Mouse (Mus musculus) embryonic facial prominence, embryonic 12.5 days (tissue): ENCODE data around the gene Gm2000. TPM values are rescaled to one million over a fixed set of nuclear protein-coding genes. Genes with fewer than 3 reads are reported as not detected.
"Not testable (repeated sequence)": the region's sequence is repeated elsewhere in the genome, so short reads cannot be mapped to it uniquely, and the experiment has no call there.

ENCODE experiments used
- ATAC-seq: fragments of 200-750 bp; cut with Nextera tagmentation; 2 replicates; pipeline ENCODE4 v1.8.0; 2017; ENCODE audit not compliant: insufficient number of reproducible peaks, insufficient read depth, low FRiP score, low TSS enrichment
- H3K27ac ChIP-seq: fragments of 300-500 bp; sonication (generic); 2 replicates; pipeline ENCODE4 v1.5.1; 2016; ENCODE audit warnings: mild to moderate bottlenecking
- H3K27me3 ChIP-seq: fragments of 300-500 bp; sonication (generic); 2 replicates; pipeline ENCODE4 v1.6.1; 2016; ENCODE audit warnings: mild to moderate bottlenecking, moderate library complexity
- H3K36me3 ChIP-seq: fragments of 300-500 bp; sonication (generic); 2 replicates; pipeline ENCODE4 v1.6.1; 2016; ENCODE audit warnings: mild to moderate bottlenecking
- H3K4me1 ChIP-seq: fragments of 300-500 bp; sonication (generic); 2 replicates; pipeline ENCODE4 v1.6.1; 2016
- H3K4me2 ChIP-seq: fragments of 300-500 bp; sonication (generic); replicated peaks from 2 replicates; pipeline ENCODE4 v1.6.1; 2016; ENCODE audit warnings: mild to moderate bottlenecking, moderate library complexity
- H3K4me3 ChIP-seq: fragments of 300-500 bp; sonication (generic); 2 replicates; pipeline ENCODE4 v1.5.1; 2016; ENCODE audit warnings: mild to moderate bottlenecking
- H3K9ac ChIP-seq: fragments of 300-500 bp; sonication (generic); 2 replicates; pipeline ENCODE4 v1.6.1; 2016; ENCODE audit warnings: mild to moderate bottlenecking, moderate library complexity
- H3K9me3 ChIP-seq: fragments of 300-500 bp; sonication (generic); 2 replicates; pipeline ENCODE4 v1.6.1; 2016; ENCODE audit warnings: mild to moderate bottlenecking, moderate library complexity
- WGBS: fragments of 180-500 bp; shearing (Covaris S2); methylation state at CpG from one replicate; pipeline ENCODE4 v1.1.7; 2016; 5-methylcytosine and 5-hydroxymethylcytosine counted together
- polyA plus RNA-seq: library from polyadenylated mRNA; unstranded; fragments of >200 nt; fragmentation: Nextera tagmentation; extraction: Ambion mirVana; gene quantifications from 2 replicates; pipeline ENCODE4 v1.2.1, GENCODE M21; 2016

Gm2000 gene
- polyA plus RNA-seq: 793 and 849 TPM in 2 replicates

DNA sequence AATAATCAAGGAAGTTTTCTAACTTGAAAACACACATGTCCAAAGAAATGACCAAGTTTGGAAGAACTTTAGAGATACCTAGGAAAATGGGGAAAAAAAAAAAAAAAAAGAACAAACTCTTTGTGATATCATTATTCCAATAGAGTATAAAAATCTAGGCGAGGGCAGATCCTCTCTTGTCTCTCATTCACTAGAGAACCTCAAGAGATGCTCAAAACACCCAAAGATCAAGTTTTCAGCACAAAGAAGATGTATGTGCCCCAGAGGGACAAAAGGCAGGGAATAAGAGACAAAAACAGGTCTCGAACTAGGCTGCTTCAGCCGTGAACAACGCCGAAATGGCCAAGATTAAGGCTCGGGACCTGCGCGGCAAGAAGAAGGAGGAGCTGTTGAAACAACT, at the start of gene Gm2000:
Gene Gm2000 (plus strand): TSS at position 301 of the 400 bp plus-strand sequence.
- no peak for ATAC-seq
- H3K4me3 ChIP-seq: no peak within 1 kb of the TSS
- H3K27ac ChIP-seq: no peak within 1 kb of the TSS
- 85% methylated on average over 8 of the region's 8 CpGs for WGBS
- H3K4me2 ChIP-seq: no peak within 1 kb of the TSS
- H3K9ac ChIP-seq: no peak within 1 kb of the TSS
- H3K9me3 ChIP-seq: no peaks in the 10 kb centered on the region
- no peaks in the 10 kb centered on the region for H3K36me3 ChIP-seq
- no peaks in the 10 kb centered on the region for H3K27me3 ChIP-seq
- no peaks in the 10 kb centered on the region for H3K4me1 ChIP-seq

DNA sequence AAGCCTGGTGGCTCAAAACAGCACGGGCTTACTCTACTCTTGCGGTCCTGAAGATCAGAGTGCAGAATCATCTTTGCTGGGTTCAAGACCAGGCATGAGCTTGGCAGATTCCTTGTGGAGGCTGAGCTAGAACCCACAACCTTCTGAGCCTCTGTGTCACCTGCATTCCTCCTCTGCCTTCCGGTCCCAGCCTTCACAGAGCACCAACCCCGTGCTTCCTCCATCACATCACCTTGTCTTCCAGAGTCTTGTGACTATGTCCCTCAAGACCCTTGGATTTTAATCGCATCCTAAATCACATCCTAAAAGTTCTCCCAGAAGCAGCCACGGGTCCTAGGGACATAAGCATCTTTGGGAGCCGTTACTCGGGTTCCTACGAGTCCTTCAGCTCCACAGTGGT, 42.7 kb upstream of the Gm2000 start:
- WGBS: 86% methylated on average over 9 of the region's 9 CpGs
- Histone ChIP-seq H3K4me2 (no peak overlapping the region), H3K9ac (no peak overlapping the region), H3K4me3 (no peak overlapping the region), H3K4me1 (no peaks in the 10 kb centered on the region), H3K36me3 (no peaks in the 10 kb centered on the region), H3K27ac (no peak overlapping the region), H3K9me3 (no peaks in the 10 kb centered on the region), H3K27me3 (no peaks in the 10 kb centered on the region)
- no peak for ATAC-seq

DNA sequence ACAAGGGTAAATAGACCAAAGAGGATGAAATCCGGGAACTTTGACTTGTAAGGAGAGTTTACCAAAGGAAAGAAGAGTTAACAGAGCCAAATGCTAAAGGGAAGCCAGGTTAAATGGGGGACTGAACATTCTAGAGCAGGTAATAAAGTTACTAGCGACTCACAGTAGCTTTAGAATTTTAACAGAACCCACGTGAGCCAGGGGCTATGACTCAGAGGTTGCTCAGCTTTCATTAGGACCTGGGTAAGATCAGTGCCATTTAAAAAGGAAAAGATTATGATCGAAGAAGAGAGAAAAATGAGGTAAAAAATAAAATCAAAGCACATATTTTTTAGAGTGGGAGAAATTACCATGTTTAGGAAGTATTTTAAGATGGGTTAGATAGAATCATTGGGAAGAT, 25.0 kb upstream of the Gm2000 start:
- 66% methylated on average over 4 of the region's 4 CpGs for WGBS

DNA sequence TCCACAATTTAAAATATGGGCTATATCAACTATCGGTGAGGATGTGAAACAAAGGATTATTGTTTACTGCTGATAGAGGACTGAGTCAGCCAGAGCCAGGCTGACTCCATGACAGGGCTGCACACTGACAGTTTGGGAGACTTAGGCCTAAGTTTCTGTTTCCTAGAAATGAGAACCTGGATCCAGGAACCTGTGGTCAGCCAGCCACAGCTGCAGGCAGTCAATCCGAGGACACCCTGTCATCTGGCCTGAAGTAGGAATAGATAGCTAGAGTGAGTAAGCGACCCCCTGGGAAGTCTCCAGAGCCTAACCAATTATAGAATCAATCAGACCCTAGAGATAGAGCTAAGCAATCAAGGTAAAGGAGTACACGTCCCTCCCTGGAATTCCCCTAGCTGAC, 21.4 kb upstream of the Gm2000 start:
- no peaks in the 10 kb centered on the region for H3K36me3 ChIP-seq
- no peaks in the 10 kb centered on the region for H3K4me1 ChIP-seq
- H3K27me3 ChIP-seq: no peaks in the 10 kb centered on the region
- H3K4me2 ChIP-seq: no peak overlapping the region
- H3K9ac ChIP-seq: no peak overlapping the region
- no peak overlapping the region for H3K27ac ChIP-seq
- H3K9me3 ChIP-seq: no peaks in the 10 kb centered on the region
- no peak overlapping the region for H3K4me3 ChIP-seq
- no peak for ATAC-seq
- WGBS: 60% methylated on average over 4 of the region's 4 CpGs

More for the DNA sequence above, 25.0 kb upstream of the Gm2000 start:
- Histone ChIP-seq H3K4me1 (no peaks in the 10 kb centered on the region), H3K9ac (no peak overlapping the region), H3K27ac (no peak overlapping the region), H3K36me3 (no peaks in the 10 kb centered on the region), H3K4me2 (no peak overlapping the region), H3K9me3 (no peaks in the 10 kb centered on the region), H3K27me3 (no peaks in the 10 kb centered on the region), H3K4me3 (no peak overlapping the region)
- no peak for ATAC-seq

DNA sequence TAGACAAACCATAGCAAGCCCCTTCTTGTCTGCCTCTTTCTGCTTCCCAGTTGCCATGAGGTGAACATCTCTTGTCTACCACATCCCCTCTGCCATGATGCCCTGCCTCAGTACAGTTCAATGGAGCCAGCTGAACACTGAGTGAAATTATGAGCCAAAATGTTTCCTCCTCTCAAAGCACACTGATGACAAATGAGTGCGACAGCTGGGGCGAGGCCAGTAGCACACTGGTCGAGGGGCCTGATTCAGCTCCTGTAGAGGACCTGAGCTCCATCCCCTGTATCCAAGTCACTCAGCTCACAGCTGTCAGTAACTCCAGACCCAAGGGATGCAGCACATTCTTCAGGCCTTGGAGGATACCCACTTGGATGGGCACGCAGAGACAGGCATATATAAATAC, 20.2 kb upstream of the Gm2000 start:
- no peak overlapping the region for H3K4me3 ChIP-seq
- H3K27ac ChIP-seq: no peak overlapping the region
- H3K36me3 ChIP-seq: no peaks in the 10 kb centered on the region
- H3K9ac ChIP-seq: no peak overlapping the region
- no peaks in the 10 kb centered on the region for H3K9me3 ChIP-seq
- WGBS: 89% methylated on average over 4 of the region's 4 CpGs
- no peaks in the 10 kb centered on the region for H3K27me3 ChIP-seq
- no peak overlapping the region for H3K4me2 ChIP-seq
- no peak for ATAC-seq
- no peaks in the 10 kb centered on the region for H3K4me1 ChIP-seq

DNA sequence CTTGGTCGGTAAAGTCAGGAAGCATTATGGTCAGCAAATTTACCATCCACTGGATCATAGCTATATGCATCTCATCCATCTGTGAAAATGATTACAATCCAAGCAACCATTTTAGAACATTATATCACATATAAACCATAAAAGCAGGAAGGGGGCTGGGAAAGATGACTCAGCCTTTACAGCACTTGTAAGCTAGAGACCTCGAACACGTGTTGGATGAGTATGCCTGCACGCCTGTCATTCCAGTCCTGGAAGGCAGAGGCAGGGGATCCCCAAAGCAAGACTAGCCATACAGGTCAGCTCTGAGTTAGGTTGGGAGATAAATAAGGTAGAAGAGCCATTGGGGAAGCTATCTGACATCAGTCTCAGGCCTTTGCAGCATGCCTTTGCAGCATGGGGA, 16.8 kb upstream of the Gm2000 start:
- H3K27ac ChIP-seq: no peak overlapping the region
- no peak overlapping the region for H3K4me3 ChIP-seq
- H3K4me1 ChIP-seq: no peaks in the 10 kb centered on the region
- no peaks in the 10 kb centered on the region for H3K9me3 ChIP-seq
- WGBS: 82% methylated on average over 4 of the region's 4 CpGs
- H3K36me3 ChIP-seq: no peaks in the 10 kb centered on the region
- no peak overlapping the region for H3K4me2 ChIP-seq
- H3K27me3 ChIP-seq: no peaks in the 10 kb centered on the region
- H3K9ac ChIP-seq: no peak overlapping the region
- no peak for ATAC-seq

DNA sequence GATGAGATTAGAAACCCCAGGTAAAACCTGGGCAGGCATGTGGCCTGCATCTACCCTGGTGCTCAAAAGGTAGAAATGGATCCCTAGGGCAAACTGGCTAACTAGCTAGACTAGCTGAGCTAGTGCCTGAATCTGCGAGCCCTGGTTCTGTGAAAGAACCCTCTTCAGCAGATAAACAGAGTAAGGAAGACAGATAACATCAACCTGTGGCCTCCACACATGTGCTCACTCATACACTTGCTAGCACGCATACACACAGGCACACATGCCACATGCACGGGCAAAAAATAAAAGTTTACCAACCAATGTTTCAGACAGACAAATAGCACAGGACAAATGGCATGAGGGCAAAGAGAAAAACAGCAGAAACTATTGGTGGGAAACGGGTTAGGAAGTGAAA, 15.4 kb upstream of the Gm2000 start:
- H3K4me1 ChIP-seq: no peaks in the 10 kb centered on the region
- H3K9me3 ChIP-seq: no peaks in the 10 kb centered on the region
- H3K27me3 ChIP-seq: no peaks in the 10 kb centered on the region
- ATAC-seq: no peak
- H3K27ac ChIP-seq: no peak overlapping the region
- no peak overlapping the region for H3K4me2 ChIP-seq
- no peak overlapping the region for H3K9ac ChIP-seq
- whole genome bisulfite sequencing: 83% methylated on average over 4 of the region's 4 CpGs
- H3K4me3 ChIP-seq: no peak overlapping the region
- H3K36me3 ChIP-seq: no peaks in the 10 kb centered on the region

DNA sequence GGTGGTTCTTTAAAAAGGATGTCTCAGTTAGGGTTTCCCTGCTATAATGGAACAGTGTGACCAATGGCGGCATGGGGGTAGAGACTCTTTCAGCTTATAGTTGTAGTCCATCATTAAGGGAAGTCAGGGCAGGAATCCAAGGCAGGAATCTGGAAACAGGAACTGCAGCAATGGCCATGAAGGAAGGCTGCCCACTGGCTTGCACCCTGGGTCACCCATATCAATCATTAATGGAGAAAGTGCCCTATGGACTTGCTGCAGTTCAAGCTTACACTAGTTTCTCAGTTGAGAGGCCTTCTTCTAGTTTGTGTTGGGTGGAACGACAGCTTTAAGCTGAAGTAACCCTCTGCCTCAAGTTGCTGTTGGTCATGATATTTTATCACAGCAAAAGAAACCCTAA, 13.4 kb upstream of the Gm2000 start:
- ATAC-seq: no peak
- Histone ChIP-seq H3K27ac (no peak overlapping the region), H3K4me3 (no peak overlapping the region), H3K9me3 (no peaks in the 10 kb centered on the region), H3K36me3 (no peaks in the 10 kb centered on the region), H3K4me1 (no peaks in the 10 kb centered on the region), H3K4me2 (no peak overlapping the region), H3K27me3 (no peaks in the 10 kb centered on the region), H3K9ac (no peak overlapping the region)
- WGBS: 89% methylated on average over 2 of the region's 2 CpGs

DNA sequence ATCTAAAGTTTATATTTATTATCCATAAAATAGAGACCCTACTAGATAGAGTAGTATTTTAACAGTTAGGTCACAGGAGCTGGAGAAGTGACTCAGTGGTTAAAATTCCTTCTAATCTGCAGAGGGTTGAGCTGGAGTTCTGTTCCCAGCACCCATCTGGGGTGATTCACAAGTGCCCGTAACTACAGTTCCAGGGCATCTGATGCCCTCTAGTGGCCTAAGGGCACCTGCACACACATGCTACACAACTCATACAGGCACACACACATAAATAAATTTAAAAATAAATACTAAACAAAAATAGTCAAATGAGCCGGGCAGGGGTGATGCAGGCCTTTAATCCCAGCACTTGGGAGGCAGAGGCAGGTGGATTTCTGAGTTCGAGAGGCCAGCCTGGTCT, 15.4 kb downstream of the Gm2000 start:
- no peaks in the 10 kb centered on the region for H3K9me3 ChIP-seq
- H3K27ac ChIP-seq: no peak overlapping the region
- no peak for ATAC-seq
- no peak overlapping the region for H3K9ac ChIP-seq
- 93% methylated on average over 3 of the region's 3 CpGs for WGBS
- no peak overlapping the region for H3K4me2 ChIP-seq
- H3K4me3 ChIP-seq: no peak overlapping the region
- no peaks in the 10 kb centered on the region for H3K27me3 ChIP-seq
- no peaks in the 10 kb centered on the region for H3K36me3 ChIP-seq
- H3K4me1 ChIP-seq: no peaks in the 10 kb centered on the region

DNA sequence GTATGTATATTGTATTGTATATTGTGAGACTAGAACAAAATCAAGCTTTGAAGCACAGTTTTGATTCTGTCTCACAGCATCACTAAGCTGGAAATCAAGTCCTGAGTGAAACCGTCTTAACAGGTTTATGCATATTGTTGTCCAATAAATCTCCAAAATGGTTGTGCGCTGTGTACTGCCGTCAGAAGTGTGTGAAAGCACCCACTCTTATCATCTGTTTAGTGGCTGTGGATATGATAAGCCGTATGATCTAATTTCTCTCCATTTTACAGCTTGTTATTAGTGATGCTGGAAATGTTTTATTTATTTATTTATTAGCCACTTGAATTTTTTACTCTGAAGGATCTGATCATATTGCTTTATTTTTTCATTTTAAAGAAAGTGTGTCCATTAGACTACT, 20.4 kb downstream of the Gm2000 start:
- no peaks in the 10 kb centered on the region for H3K4me1 ChIP-seq
- H3K4me3 ChIP-seq: no peak overlapping the region
- WGBS: 89% methylated on average over 4 of the region's 4 CpGs
- H3K36me3 ChIP-seq: no peaks in the 10 kb centered on the region
- no peaks in the 10 kb centered on the region for H3K9me3 ChIP-seq
- H3K9ac ChIP-seq: no peak overlapping the region
- no peak overlapping the region for H3K4me2 ChIP-seq
- no peaks in the 10 kb centered on the region for H3K27me3 ChIP-seq
- no peak overlapping the region for H3K27ac ChIP-seq
- ATAC-seq: no peak

DNA sequence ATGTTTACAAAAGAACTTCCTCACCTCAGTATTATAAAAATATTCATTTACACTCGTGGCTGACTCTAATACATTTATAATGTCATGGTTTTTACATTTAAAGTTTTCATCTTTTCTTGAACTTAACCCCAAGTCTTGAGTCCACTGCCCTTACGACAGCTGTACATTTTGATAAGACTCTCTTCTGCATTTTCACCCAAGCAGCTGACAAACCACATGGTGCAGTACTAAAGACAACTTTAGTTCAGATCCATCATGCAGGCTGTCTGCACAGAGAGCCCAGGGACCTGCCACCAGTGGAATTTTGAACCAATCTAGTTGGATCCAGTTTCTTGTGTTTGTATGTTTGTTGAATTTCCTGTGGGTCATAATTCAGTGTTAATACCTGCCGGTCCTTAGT, 21.0 kb downstream of the Gm2000 start:
- Histone ChIP-seq H3K36me3 (no peaks in the 10 kb centered on the region), H3K9ac (no peak overlapping the region), H3K9me3 (no peaks in the 10 kb centered on the region), H3K27ac (no peak overlapping the region), H3K4me2 (no peak overlapping the region), H3K27me3 (no peaks in the 10 kb centered on the region), H3K4me3 (no peak overlapping the region), H3K4me1 (no peaks in the 10 kb centered on the region)
- no peak for ATAC-seq
- 80% methylated on average over 3 of the region's 3 CpGs for WGBS

DNA sequence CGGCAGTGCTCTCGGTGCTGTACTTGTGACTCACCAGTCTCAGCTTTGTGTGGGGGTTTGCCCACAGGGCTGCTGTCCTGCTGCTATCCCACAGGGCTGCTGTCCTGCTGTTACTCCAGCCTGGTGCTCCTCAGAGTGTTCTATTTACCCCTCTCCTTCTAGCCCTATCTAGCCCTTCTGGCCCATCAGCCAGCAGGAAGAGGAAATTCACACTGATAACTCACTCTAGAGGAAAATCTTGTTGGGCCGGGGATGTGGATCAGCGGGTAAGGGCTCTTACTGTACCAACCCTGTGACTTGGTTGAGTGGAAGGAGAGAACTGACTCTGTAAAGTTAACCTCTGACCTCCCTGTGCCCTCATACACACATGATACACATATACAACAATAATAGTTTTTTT, 27.3 kb downstream of the Gm2000 start:
- no peak overlapping the region for H3K4me3 ChIP-seq
- H3K36me3 ChIP-seq: no peaks in the 10 kb centered on the region
- WGBS: 86% methylated on average over 4 of the region's 4 CpGs
- H3K4me1 ChIP-seq: no peaks in the 10 kb centered on the region
- no peaks in the 10 kb centered on the region for H3K27me3 ChIP-seq
- ATAC-seq: no peak
- H3K27ac ChIP-seq: no peak overlapping the region
- no peak overlapping the region for H3K4me2 ChIP-seq
- no peak overlapping the region for H3K9ac ChIP-seq
- H3K9me3 ChIP-seq: no peaks in the 10 kb centered on the region

DNA sequence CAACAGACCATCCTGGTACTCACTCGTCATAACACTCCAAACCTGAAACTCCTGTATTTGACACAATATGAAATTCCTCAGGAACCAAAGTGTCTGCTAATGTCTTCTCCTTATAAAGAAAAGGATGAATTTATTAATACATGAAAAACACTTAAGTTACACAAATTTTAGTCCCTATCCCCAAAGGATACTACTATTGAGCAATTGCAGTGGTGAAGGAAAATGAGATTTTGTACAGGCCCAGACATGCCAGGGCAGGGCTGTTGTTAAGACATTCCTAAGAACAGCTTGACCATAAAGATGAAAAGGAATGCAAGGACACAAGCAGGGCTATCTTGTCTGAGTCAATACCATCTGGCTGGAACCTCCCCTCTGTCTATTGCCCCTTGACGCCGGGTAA, 34.3 kb downstream of the Gm2000 start:
- not testable (repeated sequence) for H3K36me3 ChIP-seq, H3K9ac ChIP-seq, H3K4me2 ChIP-seq, ATAC-seq, H3K9me3 ChIP-seq, H3K4me3 ChIP-seq, H3K27ac ChIP-seq, H3K4me1 ChIP-seq, H3K27me3 ChIP-seq
- 77% methylated on average over 3 of the region's 3 CpGs for WGBS
